Mouse (Mus musculus) forebrain, embryonic 16.5 days (tissue): Measurements from ENCODE around the gene 1700086D15Rik. TPM values are rescaled to one million over a fixed set of nuclear protein-coding genes. Genes with fewer than 3 reads are reported as not detected.

Experiments used
- ATAC-seq: fragments of 200-750 bp; cut with Nextera tagmentation; 2 replicates; pipeline ENCODE4 v1.8.0; 2017; ENCODE audit warnings: mild to moderate bottlenecking, moderate library complexity
- H3K27ac ChIP-seq: fragments of 300-500 bp; sonication (generic); 2 replicates; pipeline ENCODE4 v1.5.1; 2014; ENCODE audit warnings: low read length, control low read depth
- H3K27me3 ChIP-seq: fragments of 300-500 bp; sonication (generic); replicated peaks from 2 replicates; pipeline ENCODE4 v1.6.1; 2014; ENCODE audit warnings: low read length; ENCODE audit not compliant: control insufficient read depth, insufficient read depth
- H3K36me3 ChIP-seq: fragments of 300-500 bp; sonication (generic); 2 replicates; pipeline ENCODE4 v1.6.1; 2014; ENCODE audit not compliant: control insufficient read depth, insufficient read depth
- H3K4me1 ChIP-seq: fragments of 300-500 bp; sonication (generic); replicated peaks from 2 replicates; pipeline ENCODE4 v1.6.1; 2014; ENCODE audit warnings: low read length; ENCODE audit not compliant: control insufficient read depth, insufficient read depth
- H3K4me2 ChIP-seq: fragments of 300-500 bp; sonication (generic); 2 replicates; pipeline ENCODE4 v1.6.1; 2014; ENCODE audit warnings: mild to moderate bottlenecking, low read length, control low read depth
- H3K4me3 ChIP-seq: fragments of 300-500 bp; sonication (generic); replicated peaks from 2 replicates; pipeline ENCODE4 v1.5.1; 2014; ENCODE audit warnings: mild to moderate bottlenecking, low read length, control low read depth
- H3K9ac ChIP-seq: fragments of 300-500 bp; sonication (generic); replicated peaks from 2 replicates; pipeline ENCODE4 v1.6.1; 2014; ENCODE audit warnings: low read depth, low read length, control low read depth
- H3K9me3 ChIP-seq: fragments of 300-500 bp; sonication (generic); 2 replicates; pipeline ENCODE4 v1.6.1; 2016; ENCODE audit warnings: low read length; ENCODE audit not compliant: control insufficient read depth
- WGBS: fragments of 180-500 bp; shearing (Covaris S2); extraction: QIAGEN DNeasy Blood & Tissue Kit; methylation state at CpG from one replicate; pipeline ENCODE4 v1.1.7; 2014; 5-methylcytosine and 5-hydroxymethylcytosine counted together
- polyA plus RNA-seq: library from polyadenylated mRNA; unstranded; fragments of >200 nt; fragmentation: Nextera tagmentation; extraction: Ambion mirVana; gene quantifications from 2 replicates; pipeline ENCODE4 v1.2.1, GENCODE M21; 2015

The 1700086D15Rik gene
- polyA plus RNA-seq, 1 experiment from 2014 or later: not detected

DNA sequence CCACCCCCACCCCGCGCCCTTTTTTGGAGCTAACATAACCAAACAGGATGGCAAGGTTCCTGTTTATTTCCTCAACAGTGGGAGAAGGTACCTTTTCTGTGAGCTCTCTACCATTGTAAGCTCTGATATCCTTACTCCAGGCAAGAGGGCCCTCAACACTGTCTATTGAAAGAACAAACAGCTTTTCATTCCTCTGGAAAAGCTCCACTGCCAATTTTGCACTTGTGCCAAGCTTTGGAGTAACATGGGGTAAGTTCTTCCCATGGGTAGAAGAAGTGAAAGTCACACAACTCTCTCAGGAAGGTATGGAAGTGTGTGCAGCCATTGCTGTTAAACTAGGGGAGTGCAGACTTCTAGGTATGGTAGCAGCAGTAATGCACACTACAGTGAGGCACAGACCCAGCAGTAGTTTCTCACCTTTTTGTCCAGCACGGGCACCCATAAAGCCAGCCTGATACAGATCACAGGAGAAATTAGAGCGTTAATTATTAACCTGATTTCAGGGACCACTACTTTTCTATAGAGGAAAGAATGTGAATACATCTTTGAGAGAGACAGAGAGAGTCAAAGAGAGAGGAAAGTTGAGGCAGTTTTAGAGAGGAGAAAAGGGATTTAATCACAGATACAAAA, 10.5 kb upstream of the 1700086D15Rik start:
- H3K9me3 ChIP-seq: no peaks in the 10 kb centered on the region
- H3K36me3 ChIP-seq: no peaks in the 10 kb centered on the region
- H3K27me3 ChIP-seq: no peaks in the 10 kb centered on the region
- H3K27ac ChIP-seq: no peak overlapping the region
- H3K9ac ChIP-seq: no peak overlapping the region
- WGBS: 89% methylated on average over 4 of the region's 4 CpGs
- no peak overlapping the region for H3K4me2 ChIP-seq
- no peak for ATAC-seq
- H3K4me1 ChIP-seq: no peaks in the 10 kb centered on the region
- no peak overlapping the region for H3K4me3 ChIP-seq

DNA sequence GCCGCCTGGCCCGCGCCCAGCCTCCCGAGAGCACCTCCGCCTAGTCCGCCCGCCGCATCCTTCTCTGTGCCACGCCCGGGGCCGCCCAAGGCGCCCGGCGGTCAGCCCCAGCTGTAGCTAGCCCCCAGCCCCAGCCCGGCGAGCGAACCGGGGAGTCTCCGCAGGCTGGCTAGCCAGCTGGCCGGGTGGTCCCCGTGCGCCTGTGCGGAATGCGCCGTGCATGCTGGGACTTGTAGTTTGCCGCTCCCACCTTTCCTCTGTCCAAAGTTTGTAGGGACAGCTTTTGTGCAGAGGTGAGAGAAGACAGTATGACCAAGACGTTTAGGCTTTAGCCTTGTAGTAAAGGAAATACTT, 3.1 kb upstream of the 1700086D15Rik start, which contains the start of gene Arhgap44:
Arhgap44 (minus strand) TSS at position 195 of the 354 bp plus-strand sequence.
- H3K9ac ChIP-seq: peak within 1 kb of the TSS; percentile 92
- ATAC-seq: peak; percentile 98
- 0 out of 2 replicates have a peak, but pooled peaks cover 3% of the 10 kb centered on the region for H3K27me3 ChIP-seq
- peak within 1 kb of the TSS; percentile 92 for H3K4me2 ChIP-seq
- peak within 1 kb of the TSS; percentile 82 for H3K4me3 ChIP-seq
- H3K4me1 ChIP-seq: peaks cover 9% of the 10 kb centered on the region
- 0% methylated on average over 27 of the region's 27 CpGs for WGBS
- H3K9me3 ChIP-seq: no peaks in the 10 kb centered on the region
- H3K36me3 ChIP-seq: no peaks in the 10 kb centered on the region
- H3K27ac ChIP-seq: peak within 1 kb of the TSS; percentile 60

- under 1% methylated on average over 48 of the region's 49 CpGs for WGBS
- peak overlapping the region; percentile 60 for H3K27ac ChIP-seq
- peak overlapping the region; percentile 92 for H3K4me2 ChIP-seq
- H3K9me3 ChIP-seq: no peaks in the 10 kb centered on the region
- H3K9ac ChIP-seq: peak overlapping the region; percentile 92
- peaks cover 9% of the 10 kb centered on the region for H3K4me1 ChIP-seq
- 0 out of 2 replicates have a peak, but pooled peaks cover 3% of the 10 kb centered on the region for H3K27me3 ChIP-seq
- H3K36me3 ChIP-seq: no peaks in the 10 kb centered on the region
- H3K4me3 ChIP-seq: peak overlapping the region; percentile 82
- ATAC-seq: peak; percentile 90
Measured at GRCm38 (mm10) chr11:65161881-65162766, 2.4 kb upstream of the 1700086D15Rik start.

DNA sequence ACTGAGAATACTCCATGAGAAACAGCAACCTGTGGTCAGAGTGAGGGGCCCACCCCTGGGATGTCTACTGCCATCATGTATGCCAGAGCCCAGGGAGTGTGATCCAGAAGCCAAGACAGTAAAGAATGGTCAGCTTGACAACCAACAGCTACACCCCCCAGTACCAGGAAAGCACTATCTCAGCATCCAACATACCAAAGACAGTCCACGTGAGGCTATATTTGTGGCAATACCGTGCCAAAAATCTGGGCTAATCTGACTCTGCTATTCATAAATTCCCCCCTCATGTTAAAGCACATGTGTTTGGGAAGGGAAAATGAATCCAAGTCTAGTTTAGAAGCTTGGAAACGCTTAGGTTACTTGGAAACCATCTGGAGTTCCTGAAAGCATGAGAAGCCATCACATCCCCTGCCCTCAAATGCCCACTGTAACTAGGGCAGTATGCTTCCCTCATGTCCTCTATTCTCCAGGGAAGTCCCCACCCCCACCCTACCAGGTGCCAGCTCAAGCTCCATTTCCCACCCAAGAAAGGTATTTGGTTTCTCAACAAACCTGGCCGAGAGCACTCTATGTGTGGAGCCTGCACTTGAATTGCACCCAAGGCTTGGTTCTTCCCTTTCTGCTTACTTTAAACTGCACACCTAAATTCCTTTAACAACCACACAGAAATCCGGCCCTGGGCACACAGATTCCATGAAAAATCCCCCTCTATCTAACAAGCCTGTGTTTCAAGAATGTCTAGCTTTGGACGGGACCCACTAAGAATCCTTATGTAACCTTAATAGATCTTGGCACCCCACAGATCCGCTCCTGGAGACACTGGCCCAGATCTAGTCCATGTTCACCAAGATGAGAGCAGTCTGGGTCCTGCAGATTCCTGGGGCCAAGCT, 1.5 kb upstream of the 1700086D15Rik start:
- Histone ChIP-seq H3K27ac (no peak overlapping the region), H3K36me3 (no peaks in the 10 kb centered on the region), H3K4me3 (peak overlapping the region; percentile 82)

GRCm38 (mm10) chr11:65158658-65158990, 1.1 kb downstream of the 1700086D15Rik start:
- Histone ChIP-seq H3K27me3 (0 out of 2 replicates have a peak, but pooled peaks cover 3% of the 10 kb centered on the region), H3K4me1 (peaks cover 9% of the 10 kb centered on the region), H3K4me3 (no peak overlapping the region), H3K9me3 (no peaks in the 10 kb centered on the region), H3K36me3 (no peaks in the 10 kb centered on the region), H3K4me2 (no peak overlapping the region), H3K9ac (no peak overlapping the region), H3K27ac (no peak overlapping the region)
- ATAC-seq: no peak
- 95% methylated on average over 5 of the region's 5 CpGs for WGBS

More for the DNA sequence above, 1.5 kb upstream of the 1700086D15Rik start:
- Histone ChIP-seq H3K4me1 (peaks cover 9% of the 10 kb centered on the region), H3K27me3 (0 out of 2 replicates have a peak, but pooled peaks cover 3% of the 10 kb centered on the region), H3K4me2 (peak overlapping the region; percentile 92), H3K9me3 (no peaks in the 10 kb centered on the region), H3K9ac (no peak overlapping the region)
- no peak for ATAC-seq
- 53% methylated on average over 7 of the region's 7 CpGs for WGBS

DNA sequence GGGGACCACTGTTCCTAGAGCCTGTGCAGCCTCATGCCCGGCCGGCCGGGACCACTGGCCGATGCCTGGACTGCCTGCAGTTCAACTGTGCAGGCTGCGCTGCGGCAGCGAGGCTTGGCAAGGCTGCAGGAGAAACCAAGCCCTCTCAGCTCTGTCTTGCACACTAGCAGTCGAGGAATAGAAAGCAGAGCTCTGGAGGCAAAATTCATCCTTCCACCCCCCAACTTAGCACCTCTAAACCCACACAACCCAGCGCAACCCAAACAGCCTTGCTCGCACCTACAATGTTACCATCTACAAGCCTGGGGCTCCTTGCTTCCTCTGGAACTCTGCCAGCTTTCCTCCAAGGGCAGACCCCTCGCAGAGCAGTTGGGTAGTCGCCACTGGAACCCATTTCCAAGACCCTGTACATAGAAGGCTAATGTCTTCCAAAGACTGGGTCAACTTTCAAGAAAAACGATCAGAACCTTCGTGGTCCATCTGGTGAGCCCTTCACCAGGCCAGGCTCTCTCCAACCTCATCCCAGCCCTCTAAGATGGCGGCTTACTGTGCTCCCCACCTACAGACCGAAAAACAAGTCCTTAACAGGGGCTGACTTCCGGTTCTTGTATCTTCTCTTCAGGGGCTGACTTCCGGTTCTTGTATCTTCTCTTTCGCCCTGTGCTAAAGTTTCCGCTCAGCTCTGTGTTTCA, 1.6 kb downstream of the 1700086D15Rik start:
- H3K9me3 ChIP-seq: no peaks in the 10 kb centered on the region
- H3K4me1 ChIP-seq: peaks cover 9% of the 10 kb centered on the region
- no peaks in the 10 kb centered on the region for H3K36me3 ChIP-seq
- no peak overlapping the region for H3K9ac ChIP-seq
- ATAC-seq: no peak
- no peak overlapping the region for H3K27ac ChIP-seq
- H3K4me2 ChIP-seq: no peak overlapping the region
- no peaks in the 10 kb centered on the region for H3K27me3 ChIP-seq
- H3K4me3 ChIP-seq: no peak overlapping the region
- 90% methylated on average over 20 of the region's 20 CpGs for WGBS

DNA sequence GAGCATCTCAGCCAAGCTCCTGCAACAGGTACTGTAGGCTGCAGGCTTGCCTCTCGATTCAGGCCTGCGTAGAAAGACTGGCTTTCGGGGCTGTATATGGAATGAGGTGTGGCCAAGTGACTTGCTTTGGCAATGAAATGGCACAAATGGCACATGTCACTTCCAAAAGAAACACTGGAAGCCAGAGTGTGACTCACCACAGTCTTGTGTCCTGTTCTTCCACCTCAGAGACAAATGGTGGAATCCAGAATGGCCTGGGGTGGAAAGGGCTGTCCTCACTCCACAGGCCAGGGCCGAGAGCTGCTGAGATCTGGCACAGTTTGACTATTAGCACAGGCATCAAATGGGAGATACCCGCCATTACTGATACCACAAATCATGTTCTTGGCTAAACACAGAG, 6.7 kb downstream of the 1700086D15Rik start:
- H3K36me3 ChIP-seq: no peaks in the 10 kb centered on the region
- 88% methylated on average over 5 of the region's 5 CpGs for WGBS
- H3K27me3 ChIP-seq: no peaks in the 10 kb centered on the region
- H3K4me1 ChIP-seq: no peaks in the 10 kb centered on the region
- H3K9ac ChIP-seq: no peak overlapping the region
- ATAC-seq: no peak
- no peak overlapping the region for H3K27ac ChIP-seq
- H3K9me3 ChIP-seq: no peaks in the 10 kb centered on the region
- no peak overlapping the region for H3K4me2 ChIP-seq
- no peak overlapping the region for H3K4me3 ChIP-seq

GRCm38 (mm10) chr11:65148441-65148840, 11.2 kb downstream of the 1700086D15Rik start:
- no peak overlapping the region for H3K4me3 ChIP-seq
- no peak overlapping the region for H3K27ac ChIP-seq
- ATAC-seq: no peak
- H3K9ac ChIP-seq: no peak overlapping the region
- 92% methylated on average over 7 of the region's 7 CpGs for WGBS
- no peaks in the 10 kb centered on the region for H3K27me3 ChIP-seq
- no peaks in the 10 kb centered on the region for H3K36me3 ChIP-seq
- H3K9me3 ChIP-seq: no peaks in the 10 kb centered on the region
- H3K4me1 ChIP-seq: no peaks in the 10 kb centered on the region
- H3K4me2 ChIP-seq: no peak overlapping the region
